Mouse (Mus musculus): Measurements from ENCODE around the gene Chrna3. TPM values are rescaled to one million over a fixed set of nuclear protein-coding genes. Genes with fewer than 3 reads are reported as not detected.

The Chrna3 gene
- 20.6 and 23.9 TPM in 2 replicates for polyA plus RNA-seq (2014; fragmentation: Nextera tagmentation; extraction: Ambion mirVana)

- Histone ChIP-seq H3K27ac (ENCODE audit: low read depth) (peak within 1 kb of the TSS; percentile 38), H3K4me2 (ENCODE audit: low read length) (peak within 1 kb of the TSS; percentile 46), H3K36me3 (ENCODE audit: control insufficient read depth, insufficient read depth, low read length) (no peaks in the 10 kb centered on the region), H3K4me3 (ENCODE audit: low read depth, low read length) (peak within 1 kb of the TSS; percentile 29), H3K9me3 (ENCODE audit: control insufficient read depth, low read length) (no peaks in the 10 kb centered on the region), H3K27me3 (replicated peaks; ENCODE audit: control insufficient read depth, insufficient read depth, low read length) (peaks cover 37% of the 10 kb centered on the region), H3K4me1 (replicated peaks; ENCODE audit: control insufficient read depth, insufficient read depth, low read length) (0 out of 2 replicates have a peak, but pooled peaks cover 8% of the 10 kb centered on the region), H3K9ac (ENCODE audit: low read length) (peak within 1 kb of the TSS; percentile 27)
- peak; percentile 76 for DNase-seq (ENCODE audit: low spot score)
- ATAC-seq (replicated peaks; ENCODE audit: low FRiP score, low TSS enrichment, low read depth): peak; percentile 59
- 1% methylated on average over 39 of the region's 39 CpGs for WGBS
These were observed at the start of gene Chrna3 for GRCm38 (mm10) chr9:55026275-55026663. Gene Chrna3 (minus strand): TSS chr9:55026562.

GRCm38 (mm10) chr9:55067965-55068265 is 41.6 kb upstream of the Chrna3 start:
- 30% methylated on average over 5 of the region's 5 CpGs for WGBS
- Histone ChIP-seq H3K9me3 (ENCODE audit: control insufficient read depth, low read length) (no peaks in the 10 kb centered on the region), H3K9ac (ENCODE audit: low read length) (no peak overlapping the region), H3K27ac (ENCODE audit: low read depth) (no peak overlapping the region), H3K36me3 (ENCODE audit: control insufficient read depth, insufficient read depth, low read length) (no peaks in the 10 kb centered on the region), H3K27me3 (replicated peaks; ENCODE audit: control insufficient read depth, insufficient read depth, low read length) (no peaks in the 10 kb centered on the region), H3K4me1 (replicated peaks; ENCODE audit: control insufficient read depth, insufficient read depth, low read length) (no peaks in the 10 kb centered on the region), H3K4me2 (ENCODE audit: low read length) (no peak overlapping the region), H3K4me3 (ENCODE audit: low read depth, low read length) (no peak overlapping the region)
- ATAC-seq (replicated peaks; ENCODE audit: low FRiP score, low TSS enrichment, low read depth): no peak
- DNase-seq (ENCODE audit: low spot score): no peak

GRCm38 (mm10) chr9:55067260-55067964 is 41.0 kb upstream of the Chrna3 start:
- Histone ChIP-seq H3K9ac (ENCODE audit: low read length) (no peak overlapping the region), H3K4me2 (ENCODE audit: low read length) (no peak overlapping the region), H3K4me3 (ENCODE audit: low read depth, low read length) (no peak overlapping the region), H3K27me3 (replicated peaks; ENCODE audit: control insufficient read depth, insufficient read depth, low read length) (no peaks in the 10 kb centered on the region), H3K36me3 (ENCODE audit: control insufficient read depth, insufficient read depth, low read length) (no peaks in the 10 kb centered on the region), H3K4me1 (replicated peaks; ENCODE audit: control insufficient read depth, insufficient read depth, low read length) (no peaks in the 10 kb centered on the region), H3K9me3 (ENCODE audit: control insufficient read depth, low read length) (no peaks in the 10 kb centered on the region), H3K27ac (ENCODE audit: low read depth) (no peak overlapping the region)
- DNase-seq (ENCODE audit: low spot score) (no peak), ATAC-seq (replicated peaks; ENCODE audit: low FRiP score, low TSS enrichment, low read depth) (peak; percentile 66; the same call in 1 of the 2 replicates)
- WGBS: 27% methylated on average over 8 of the region's 8 CpGs

- Histone ChIP-seq H3K4me2 (ENCODE audit: low read length) (no peak overlapping the region), H3K27ac (ENCODE audit: low read depth) (no peak overlapping the region), H3K27me3 (replicated peaks; ENCODE audit: control insufficient read depth, insufficient read depth, low read length) (no peaks in the 10 kb centered on the region), H3K9me3 (ENCODE audit: control insufficient read depth, low read length) (no peaks in the 10 kb centered on the region), H3K36me3 (ENCODE audit: control insufficient read depth, insufficient read depth, low read length) (no peaks in the 10 kb centered on the region), H3K9ac (ENCODE audit: low read length) (no peak overlapping the region), H3K4me3 (ENCODE audit: low read depth, low read length) (no peak overlapping the region), H3K4me1 (replicated peaks; ENCODE audit: control insufficient read depth, insufficient read depth, low read length) (no peaks in the 10 kb centered on the region)
- 85% methylated on average over 9 of the region's 9 CpGs for WGBS
- DNase-seq (ENCODE audit: low spot score) (no peak), ATAC-seq (replicated peaks; ENCODE audit: low FRiP score, low TSS enrichment, low read depth) (no peak)
These were observed 38.9 kb upstream of the Chrna3 start for GRCm38 (mm10) chr9:55065241-55065640.

GRCm38 (mm10) chr9:55058067-55058466 is 31.7 kb upstream of the Chrna3 start:
- Histone ChIP-seq H3K9ac (ENCODE audit: low read length) (no peak overlapping the region), H3K4me2 (ENCODE audit: low read length) (no peak overlapping the region), H3K4me3 (ENCODE audit: low read depth, low read length) (no peak overlapping the region), H3K27me3 (replicated peaks; ENCODE audit: control insufficient read depth, insufficient read depth, low read length) (no peaks in the 10 kb centered on the region), H3K36me3 (ENCODE audit: control insufficient read depth, insufficient read depth, low read length) (no peaks in the 10 kb centered on the region), H3K27ac (ENCODE audit: low read depth) (no peak overlapping the region), H3K9me3 (ENCODE audit: control insufficient read depth, low read length) (no peaks in the 10 kb centered on the region), H3K4me1 (replicated peaks; ENCODE audit: control insufficient read depth, insufficient read depth, low read length) (no peaks in the 10 kb centered on the region)
- ATAC-seq (replicated peaks; ENCODE audit: low FRiP score, low TSS enrichment, low read depth) (no peak), DNase-seq (ENCODE audit: low spot score) (no peak)
- WGBS: 88% methylated on average over 4 of the region's 4 CpGs

- Histone ChIP-seq H3K27ac (ENCODE audit: low read depth) (no peak overlapping the region), H3K36me3 (ENCODE audit: control insufficient read depth, insufficient read depth, low read length) (no peaks in the 10 kb centered on the region), H3K4me2 (ENCODE audit: low read length) (no peak overlapping the region), H3K4me1 (replicated peaks; ENCODE audit: control insufficient read depth, insufficient read depth, low read length) (no peaks in the 10 kb centered on the region), H3K9ac (ENCODE audit: low read length) (no peak overlapping the region), H3K27me3 (replicated peaks; ENCODE audit: control insufficient read depth, insufficient read depth, low read length) (no peaks in the 10 kb centered on the region), H3K4me3 (ENCODE audit: low read depth, low read length) (no peak overlapping the region), H3K9me3 (ENCODE audit: control insufficient read depth, low read length) (no peaks in the 10 kb centered on the region)
- 66% methylated on average over 2 of the region's 2 CpGs for WGBS
- DNase-seq (ENCODE audit: low spot score) (no peak), ATAC-seq (replicated peaks; ENCODE audit: low FRiP score, low TSS enrichment, low read depth) (no peak)
These were observed 29.1 kb upstream of the Chrna3 start for GRCm38 (mm10) chr9:55055386-55055930.

GRCm38 (mm10) chr9:55048211-55048880 is 22.0 kb upstream of the Chrna3 start, which contains the start of gene Chrnb4:
Gene Chrnb4 (minus strand): TSS chr9:55048779.
- no peak within 1 kb of the TSS for H3K27ac ChIP-seq (ENCODE audit: low read depth)
- H3K4me3 ChIP-seq (ENCODE audit: low read depth, low read length): peak within 1 kb of the TSS; percentile 54
- H3K4me2 ChIP-seq (ENCODE audit: low read length): peak within 1 kb of the TSS; percentile 96
- peak; percentile 76 for ATAC-seq (replicated peaks; ENCODE audit: low FRiP score, low TSS enrichment, low read depth)
- no peaks in the 10 kb centered on the region for H3K9me3 ChIP-seq (ENCODE audit: control insufficient read depth, low read length)
- H3K36me3 ChIP-seq (ENCODE audit: control insufficient read depth, insufficient read depth, low read length): no peaks in the 10 kb centered on the region
- peak within 1 kb of the TSS; percentile 44 for H3K9ac ChIP-seq (ENCODE audit: low read length)
- H3K4me1 ChIP-seq (replicated peaks; ENCODE audit: control insufficient read depth, insufficient read depth, low read length): peaks cover 6% of the 10 kb centered on the region; the same call in 1 of the 2 replicates
- 0 out of 2 replicates have a peak, but pooled peaks cover 7% of the 10 kb centered on the region for H3K27me3 ChIP-seq (replicated peaks; ENCODE audit: control insufficient read depth, insufficient read depth, low read length)
- under 1% methylated on average over 23 of the region's 23 CpGs for WGBS
- peak; percentile 66 for DNase-seq (ENCODE audit: low spot score)

- H3K36me3 ChIP-seq (ENCODE audit: control insufficient read depth, insufficient read depth, low read length): no peaks in the 10 kb centered on the region
- WGBS: 4% methylated on average over 3 of the region's 3 CpGs
- H3K9me3 ChIP-seq (ENCODE audit: control insufficient read depth, low read length): no peaks in the 10 kb centered on the region
- H3K4me1 ChIP-seq (replicated peaks; ENCODE audit: control insufficient read depth, insufficient read depth, low read length): peaks cover 6% of the 10 kb centered on the region; the same call in 1 of the 2 replicates
- no peak overlapping the region for H3K27ac ChIP-seq (ENCODE audit: low read depth)
- ATAC-seq (replicated peaks; ENCODE audit: low FRiP score, low TSS enrichment, low read depth) (no peak), DNase-seq (ENCODE audit: low spot score) (no peak)
- peaks cover 7% of the 10 kb centered on the region; the same call in 1 of the 2 replicates for H3K27me3 ChIP-seq (replicated peaks; ENCODE audit: control insufficient read depth, insufficient read depth, low read length)
- no peak overlapping the region for H3K9ac ChIP-seq (ENCODE audit: low read length)
- no peak overlapping the region for H3K4me2 ChIP-seq (ENCODE audit: low read length)
- no peak overlapping the region for H3K4me3 ChIP-seq (ENCODE audit: low read depth, low read length)
These were observed 20.4 kb upstream of the Chrna3 start for GRCm38 (mm10) chr9:55046764-55047163.

Data from intestine, embryonic 14.5 days (tissue).